Mouse (Mus musculus): ENCODE measurements around the gene Vmn2r88.
"Not testable (repeated sequence)": the region's sequence is repeated elsewhere in the genome, so short reads cannot be mapped to it uniquely, and the experiment has no call there.

DNA sequence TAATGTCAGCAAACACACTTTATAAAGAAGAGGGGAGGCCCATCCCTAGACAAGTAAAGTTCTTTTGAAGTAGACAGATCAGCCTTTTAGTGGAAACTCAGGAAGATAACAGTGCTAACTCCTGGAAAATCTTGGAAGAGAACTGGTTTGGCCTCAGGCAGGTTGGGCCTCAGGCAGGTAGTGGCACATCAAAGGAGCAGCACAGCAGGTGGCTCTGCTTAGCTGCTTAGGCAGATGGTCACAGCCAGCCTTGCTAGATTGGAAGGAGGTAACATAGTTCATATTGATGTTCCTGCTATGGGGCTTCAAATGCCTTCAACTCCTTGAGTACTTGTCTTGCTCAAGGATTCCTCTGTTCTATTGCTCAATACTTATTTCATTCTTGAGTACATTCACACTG, 19.5 kb downstream of the Vmn2r88 start:
- not testable (repeated sequence) for TF ChIP-seq TAL1, GATA1 (IDR thresholded peaks at IDR 0.05; ENCODE audit: low read length)

All from erythroblast, embryonic 14.5 days (primary cell).